Mouse (Mus musculus): Measurements from ENCODE around the gene Ros1. TPM values are rescaled to one million over a fixed set of nuclear protein-coding genes. Genes with fewer than 3 reads are reported as not detected.
A peak's percentile ranks its signal among the peaks of the same experiment; 100 is the strongest.

Ros1 gene
- polyA plus RNA-seq (2015; fragmentation: Nextera tagmentation; extraction: Ambion mirVana): not detected in 2 replicates

DNA sequence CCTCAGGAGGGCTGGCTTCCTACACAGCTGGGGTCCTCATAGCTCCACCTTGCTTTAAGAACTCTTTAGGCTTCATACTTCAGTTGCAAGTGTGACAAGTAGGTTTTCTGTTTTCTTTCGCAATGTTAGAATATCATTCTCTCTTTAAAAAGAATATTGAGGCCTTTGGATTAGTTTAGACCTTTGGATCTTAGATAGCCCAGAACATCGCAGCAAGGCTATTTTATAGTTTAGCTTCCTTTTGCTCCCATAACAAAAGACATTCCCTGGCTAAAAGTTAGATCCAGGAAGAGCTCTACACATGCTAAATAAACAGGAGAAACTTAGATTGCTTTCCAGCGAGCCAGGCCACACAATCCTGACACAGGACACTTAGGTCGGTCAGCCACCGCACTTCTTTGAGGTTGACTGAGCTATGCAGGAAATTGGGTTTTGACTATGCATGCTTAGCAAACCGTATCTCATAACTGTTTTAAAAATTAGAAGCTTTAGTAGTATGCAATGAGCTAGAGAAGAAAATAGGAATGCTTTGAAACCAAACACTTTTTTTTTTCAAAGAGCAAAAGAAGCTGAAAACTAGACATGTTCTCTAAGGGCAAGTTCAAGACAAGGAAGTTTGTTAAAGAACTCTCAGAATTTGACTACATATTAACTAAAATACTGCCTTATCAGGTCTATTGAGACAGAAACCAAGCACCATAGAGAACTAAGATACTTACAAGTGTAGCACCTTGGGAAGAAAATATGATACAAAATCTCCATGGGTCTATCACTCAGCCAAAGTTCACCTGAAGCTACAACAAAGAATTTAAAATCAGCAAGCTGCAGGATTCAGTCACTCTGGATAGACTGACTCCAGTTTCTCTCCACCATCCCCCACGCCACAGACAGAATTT, at the start of gene Ros1:
Gene Ros1 (minus strand): TSS at position 288 of the 896 bp plus-strand sequence.
- Histone ChIP-seq H3K27ac (no peak within 1 kb of the TSS), H3K9me3 (no peaks in the 10 kb centered on the region), H3K4me2 (no peak within 1 kb of the TSS), H3K27me3 (replicated peaks) (no peaks in the 10 kb centered on the region), H3K36me3 (replicated peaks) (no peaks in the 10 kb centered on the region), H3K9ac (no peak within 1 kb of the TSS), H3K4me3 (no peak within 1 kb of the TSS), H3K4me1 (no peaks in the 10 kb centered on the region)
- ATAC-seq (replicated peaks): no peak
- 87% methylated on average over 7 of the region's 7 CpGs for WGBS

DNA sequence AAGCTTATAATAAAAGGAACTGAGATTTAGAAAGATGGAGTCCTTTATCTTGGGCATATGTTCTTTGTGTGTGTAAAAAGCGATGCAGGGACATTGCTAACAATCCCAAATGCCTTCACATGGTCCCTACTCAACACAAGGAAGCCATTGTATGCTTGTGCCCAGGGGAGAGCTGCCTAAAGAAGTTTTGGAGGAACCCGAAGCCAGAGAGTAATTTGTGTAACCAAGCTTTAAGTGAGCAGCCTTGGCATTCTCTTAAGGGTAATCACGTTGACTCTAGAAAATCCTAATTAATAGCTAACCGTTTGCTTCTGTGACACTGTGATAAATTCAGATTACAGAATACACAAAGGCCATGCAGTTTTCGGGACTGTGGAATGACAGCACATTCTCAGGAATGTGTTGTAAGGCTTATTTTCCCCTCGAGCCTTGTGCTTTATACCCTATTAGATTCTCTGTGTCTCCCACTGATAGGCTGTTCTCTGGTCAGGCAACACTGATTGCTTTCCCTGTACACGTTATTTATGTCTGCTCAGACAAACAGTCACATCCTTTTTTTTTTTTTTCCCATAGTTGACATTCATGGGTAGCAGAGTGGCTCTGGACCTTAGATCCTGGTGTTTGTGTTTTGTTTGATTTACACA, 47.8 kb upstream of the Ros1 start:
- no peak overlapping the region for H3K27ac ChIP-seq
- WGBS: 47% methylated on average over 7 of the region's 7 CpGs
- no peak overlapping the region for H3K4me3 ChIP-seq
- H3K4me1 ChIP-seq: no peaks in the 10 kb centered on the region
- no peaks in the 10 kb centered on the region for H3K27me3 ChIP-seq (replicated peaks)
- no peaks in the 10 kb centered on the region for H3K9me3 ChIP-seq
- H3K4me2 ChIP-seq: no peak overlapping the region
- 0 out of 2 replicates have a peak, but pooled peaks have one; percentile 45 for ATAC-seq (replicated peaks)
- H3K36me3 ChIP-seq (replicated peaks): no peaks in the 10 kb centered on the region
- H3K9ac ChIP-seq: no peak overlapping the region

DNA sequence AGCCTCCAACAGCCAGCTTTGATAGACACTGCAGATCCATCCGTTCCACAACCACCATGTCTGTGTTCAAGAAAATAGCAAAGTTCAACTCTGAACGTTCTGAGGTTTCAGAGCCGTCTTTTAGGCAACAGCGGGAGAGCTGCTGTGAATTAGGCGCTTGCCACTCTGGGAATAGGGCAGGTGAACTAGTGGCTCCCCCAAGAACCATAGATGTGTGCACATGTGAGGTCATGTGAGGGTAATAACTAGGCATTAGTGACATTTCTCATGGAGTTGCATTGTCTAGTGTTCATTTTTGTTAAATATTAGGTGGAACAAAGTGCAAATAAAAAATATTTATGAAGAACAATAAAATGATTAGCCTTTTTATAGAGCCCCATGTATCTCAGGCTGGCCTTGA, 47.0 kb upstream of the Ros1 start:
- Histone ChIP-seq H3K9me3 (no peaks in the 10 kb centered on the region), H3K27me3 (replicated peaks) (no peaks in the 10 kb centered on the region), H3K9ac (no peak overlapping the region), H3K4me2 (no peak overlapping the region), H3K36me3 (replicated peaks) (no peaks in the 10 kb centered on the region), H3K27ac (no peak overlapping the region), H3K4me1 (no peaks in the 10 kb centered on the region), H3K4me3 (no peak overlapping the region)
- 90% methylated on average over 5 of the region's 5 CpGs for WGBS
- ATAC-seq (replicated peaks): no peak

DNA sequence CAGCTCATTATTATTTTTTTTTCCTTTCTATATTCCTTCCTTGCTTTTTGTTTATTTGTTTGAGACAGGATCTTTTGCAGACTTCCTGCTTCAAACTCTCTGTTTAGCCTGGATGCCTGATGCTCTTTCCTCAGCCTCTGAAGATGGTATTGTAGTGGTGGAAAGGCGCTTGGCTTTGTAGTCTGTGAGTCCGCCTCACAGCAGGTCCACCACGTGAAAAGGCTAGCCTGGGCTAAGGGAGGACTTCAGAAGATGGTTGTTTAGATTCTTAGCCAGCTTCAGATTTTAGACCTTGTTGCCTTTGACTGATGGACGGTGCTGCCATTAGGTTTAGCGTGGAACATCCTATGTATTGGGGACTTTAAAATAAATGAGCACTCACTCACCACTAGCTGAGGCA, 40.4 kb upstream of the Ros1 start:
- H3K4me3 ChIP-seq: no peak overlapping the region
- H3K27me3 ChIP-seq (replicated peaks): no peaks in the 10 kb centered on the region
- H3K9me3 ChIP-seq: no peaks in the 10 kb centered on the region
- no peaks in the 10 kb centered on the region for H3K36me3 ChIP-seq (replicated peaks)
- no peak overlapping the region for H3K27ac ChIP-seq
- no peak for ATAC-seq (replicated peaks)
- H3K4me1 ChIP-seq: peaks cover 13% of the 10 kb centered on the region
- H3K4me2 ChIP-seq: peak overlapping the region; percentile 70; the same call in 1 of the 2 replicates
- WGBS: 83% methylated on average over 5 of the region's 5 CpGs
- H3K9ac ChIP-seq: no peak overlapping the region

DNA sequence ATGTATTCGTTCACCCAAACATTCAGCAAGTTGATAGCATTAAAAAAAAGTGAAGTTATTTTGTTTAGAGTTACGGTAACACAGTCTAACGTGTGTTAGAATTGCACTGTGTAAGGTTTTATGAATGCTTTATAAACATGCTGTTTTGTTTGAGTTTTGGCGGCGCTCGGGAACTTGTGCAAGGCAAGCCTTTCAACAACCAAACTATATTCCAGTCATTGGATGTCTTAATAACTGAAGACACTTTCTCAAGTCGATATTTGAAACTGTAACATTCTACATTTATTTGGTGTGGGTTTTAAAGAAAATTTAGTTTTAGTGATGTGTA, 39.6 kb upstream of the Ros1 start:
- 7% methylated on average over 7 of the region's 7 CpGs for WGBS
- ATAC-seq (replicated peaks): no peak

DNA sequence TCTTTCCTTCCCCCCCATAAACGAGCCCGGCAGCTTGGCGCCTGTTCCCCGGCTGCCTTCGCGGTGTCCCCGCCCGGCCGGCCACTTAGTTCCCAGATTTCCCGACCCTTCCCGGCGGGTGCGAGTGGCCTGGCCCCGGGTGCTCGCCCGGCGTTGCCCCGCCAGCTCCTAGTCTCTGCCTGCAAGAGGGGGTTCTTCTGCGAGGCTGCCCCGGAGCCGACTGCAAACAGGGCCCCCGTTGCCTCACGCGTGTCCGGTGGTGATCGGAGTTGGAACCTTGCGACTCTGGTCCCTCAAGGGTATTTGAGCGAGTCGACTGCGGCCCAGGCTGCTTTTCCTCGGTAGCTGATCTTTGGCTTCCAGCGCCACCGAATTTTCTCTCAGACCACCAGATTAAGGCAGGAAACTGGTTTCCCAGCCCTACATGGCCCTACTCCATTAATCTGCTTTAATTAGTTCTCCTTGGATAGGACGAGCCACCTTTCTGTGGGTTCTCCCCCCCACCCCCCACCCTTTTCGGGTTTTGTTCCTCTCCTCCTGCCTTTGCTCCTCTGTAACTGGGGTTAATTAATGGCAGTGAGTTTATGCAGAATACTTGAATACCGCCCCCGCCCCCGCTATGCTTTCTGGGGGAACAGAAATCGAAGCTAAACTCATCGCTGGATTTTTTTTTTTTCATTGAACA, 39.1 kb upstream of the Ros1 start:
- ATAC-seq (replicated peaks): peak; percentile 65
- peak overlapping the region; percentile 86 for H3K9ac ChIP-seq
- H3K36me3 ChIP-seq (replicated peaks): no peaks in the 10 kb centered on the region

More for the DNA sequence above, 39.6 kb upstream of the Ros1 start:
- H3K36me3 ChIP-seq (replicated peaks): no peaks in the 10 kb centered on the region
- no peaks in the 10 kb centered on the region for H3K27me3 ChIP-seq (replicated peaks)
- H3K4me1 ChIP-seq: peaks cover 13% of the 10 kb centered on the region
- peak overlapping the region; percentile 70 for H3K4me2 ChIP-seq
- H3K9ac ChIP-seq: peak overlapping the region; percentile 86; the same call in 1 of the 2 replicates
- H3K27ac ChIP-seq: no peak overlapping the region
- H3K9me3 ChIP-seq: no peaks in the 10 kb centered on the region
- peak overlapping the region; percentile 98 for H3K4me3 ChIP-seq

DNA sequence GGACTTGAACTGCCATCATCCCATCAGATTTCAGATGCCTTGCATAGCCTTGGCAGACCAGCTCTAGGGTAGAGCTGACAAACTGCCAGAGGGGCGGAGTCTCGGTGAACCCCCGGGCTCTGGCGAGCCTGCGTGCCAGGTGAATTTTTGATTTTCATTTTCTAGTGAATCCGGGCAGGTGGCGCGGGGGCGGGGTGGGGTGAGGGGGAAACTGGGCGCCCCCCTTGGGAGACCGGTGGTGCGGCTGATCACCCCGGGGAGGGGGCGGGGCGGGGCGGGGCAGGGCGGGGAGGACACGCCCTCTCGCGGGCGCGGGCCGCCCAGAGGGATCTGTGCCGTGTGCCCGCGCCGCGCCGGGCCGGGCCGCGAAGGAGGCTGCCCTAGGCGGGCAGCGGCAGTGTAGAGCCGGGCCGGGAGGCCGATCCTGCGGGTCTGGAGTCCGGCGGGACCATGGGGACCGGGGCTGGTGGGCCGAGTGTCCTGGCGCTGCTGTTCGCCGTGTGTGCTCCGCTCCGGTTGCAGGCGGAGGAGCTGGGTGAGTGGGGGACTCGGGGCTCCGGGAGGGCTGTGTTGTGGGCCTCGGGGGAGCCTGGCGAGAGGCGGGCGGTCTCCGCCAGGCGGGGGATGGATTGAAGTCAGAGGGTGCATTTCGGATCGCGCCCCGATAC, 38.4 kb upstream of the Ros1 start, which contains the start of gene Dcbld1:
Gene Dcbld1 (plus strand): TSS at position 319 of the 668 bp plus-strand sequence.
- 2% methylated on average over 49 of the region's 60 CpGs for WGBS
- no peaks in the 10 kb centered on the region for H3K27me3 ChIP-seq (replicated peaks)
- peak; percentile 93 for ATAC-seq (replicated peaks)

More for the DNA sequence above, 39.1 kb upstream of the Ros1 start:
- 1% methylated on average over 40 of the region's 40 CpGs for WGBS
- H3K9me3 ChIP-seq: no peaks in the 10 kb centered on the region
- peaks cover 13% of the 10 kb centered on the region for H3K4me1 ChIP-seq
- peak overlapping the region; percentile 98 for H3K4me3 ChIP-seq
- peak overlapping the region; percentile 75 for H3K27ac ChIP-seq
- H3K27me3 ChIP-seq (replicated peaks): no peaks in the 10 kb centered on the region
- H3K4me2 ChIP-seq: peak overlapping the region; percentile 70

DNA sequence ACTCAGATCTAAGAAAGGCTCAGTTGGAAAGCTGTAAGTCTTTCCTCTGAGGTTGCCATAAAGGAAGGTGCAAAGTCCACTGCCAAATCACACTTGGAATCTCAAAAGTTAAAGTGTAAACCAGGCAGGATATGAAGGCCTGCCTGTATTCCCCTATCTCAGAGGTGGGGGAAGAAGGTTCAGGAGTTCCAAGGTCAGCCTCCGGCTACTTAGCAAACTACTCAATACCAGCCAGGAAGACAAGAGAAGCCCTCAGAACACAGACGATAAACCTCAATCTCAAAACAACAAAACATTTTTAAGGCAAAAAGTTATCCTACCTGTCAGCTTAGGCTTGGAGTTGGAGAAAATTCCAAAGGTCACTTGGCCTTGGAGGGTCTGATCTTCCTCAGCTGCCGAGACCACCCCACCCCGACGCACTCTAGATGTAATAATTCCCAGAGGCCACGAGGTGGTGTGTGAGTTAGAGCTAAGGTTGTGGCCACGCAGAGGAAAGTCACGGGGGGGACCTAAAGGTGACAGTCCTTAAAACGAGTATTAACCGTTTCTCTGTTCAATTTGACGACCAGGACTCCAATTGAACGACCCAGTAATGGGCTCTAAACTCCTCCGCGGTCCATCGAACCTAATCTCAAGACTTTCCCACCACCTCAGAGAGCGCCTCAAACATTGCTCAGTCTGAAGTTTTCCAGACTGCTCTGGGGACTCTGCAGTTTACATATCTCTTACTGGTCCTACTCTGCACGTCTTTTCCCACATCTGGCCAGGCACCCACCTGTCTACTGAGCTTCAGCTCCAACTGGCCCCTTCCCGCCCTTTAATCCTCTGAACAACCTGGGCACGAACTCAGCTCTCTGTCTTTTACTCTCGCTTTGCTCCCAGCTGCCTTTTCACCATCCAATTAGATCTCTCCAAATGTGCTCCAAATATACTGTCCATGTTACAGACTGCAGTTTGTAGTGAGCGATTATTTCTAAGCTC, 37.4 kb upstream of the Ros1 start:
- no peaks in the 10 kb centered on the region for H3K36me3 ChIP-seq (replicated peaks)
- 10% methylated on average over 21 of the region's 21 CpGs for WGBS
- peak; percentile 61 for ATAC-seq (replicated peaks)
- H3K9me3 ChIP-seq: no peaks in the 10 kb centered on the region
- H3K9ac ChIP-seq: peak overlapping the region; percentile 86; the same call in 1 of the 2 replicates
- peak overlapping the region; percentile 98 for H3K4me3 ChIP-seq
- H3K27ac ChIP-seq: no peak overlapping the region
- H3K4me1 ChIP-seq: peaks cover 13% of the 10 kb centered on the region
- H3K4me2 ChIP-seq: peak overlapping the region; percentile 70
- no peaks in the 10 kb centered on the region for H3K27me3 ChIP-seq (replicated peaks)

More for the DNA sequence above, 38.4 kb upstream of the Ros1 start, which contains the start of gene Dcbld1:
- H3K9me3 ChIP-seq: no peaks in the 10 kb centered on the region
- H3K9ac ChIP-seq: peak within 1 kb of the TSS; percentile 86
- peak within 1 kb of the TSS; percentile 70 for H3K4me2 ChIP-seq
- H3K36me3 ChIP-seq (replicated peaks): no peaks in the 10 kb centered on the region
- H3K4me1 ChIP-seq: peaks cover 13% of the 10 kb centered on the region
- H3K27ac ChIP-seq: peak within 1 kb of the TSS; percentile 75
- H3K4me3 ChIP-seq: peak within 1 kb of the TSS; percentile 98

DNA sequence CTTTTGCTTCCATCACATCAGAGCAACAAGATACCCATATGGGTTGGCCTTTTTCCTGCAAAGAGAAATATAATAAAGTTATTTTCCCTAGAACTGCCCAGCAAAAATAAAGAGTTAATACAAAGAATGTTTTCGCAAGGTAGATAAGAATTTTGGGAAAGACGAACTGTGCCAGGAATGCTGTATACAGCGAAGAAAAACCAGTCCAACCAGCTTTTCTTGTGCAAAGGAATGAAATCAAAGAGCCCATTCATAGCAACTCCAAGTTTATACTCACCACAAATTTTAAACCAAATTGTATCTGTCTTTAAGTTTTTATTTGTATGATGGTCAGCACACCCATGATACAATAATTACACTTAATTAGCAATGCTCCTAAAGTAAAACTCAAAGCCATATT, 24.6 kb upstream of the Ros1 start:
- no peak for ATAC-seq (replicated peaks)
- Histone ChIP-seq H3K4me1 (no peaks in the 10 kb centered on the region), H3K9me3 (no peaks in the 10 kb centered on the region), H3K9ac (no peak overlapping the region), H3K4me3 (no peak overlapping the region), H3K27me3 (replicated peaks) (no peaks in the 10 kb centered on the region), H3K36me3 (replicated peaks) (no peaks in the 10 kb centered on the region), H3K27ac (no peak overlapping the region), H3K4me2 (no peak overlapping the region)
- 86% methylated on average over 3 of the region's 3 CpGs for WGBS

DNA sequence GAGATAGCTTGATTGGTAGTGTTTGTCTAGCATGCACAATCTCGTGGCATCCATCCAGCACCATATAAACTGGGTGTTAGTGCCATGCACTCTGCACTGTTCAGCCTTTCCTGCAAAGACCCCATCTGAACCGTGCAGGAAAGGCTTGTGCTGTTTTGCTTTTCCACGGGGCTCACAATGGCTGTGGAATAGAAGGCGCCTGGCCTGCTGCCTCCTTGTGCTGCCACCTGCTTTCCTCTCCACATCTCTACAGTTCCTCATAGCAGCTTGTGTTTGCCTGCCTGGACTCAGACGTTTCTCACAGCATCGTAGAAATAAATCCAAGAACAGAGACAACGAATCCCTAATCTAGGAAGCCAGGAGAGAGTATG, 22.5 kb upstream of the Ros1 start:
- H3K27me3 ChIP-seq (replicated peaks): no peaks in the 10 kb centered on the region
- H3K4me3 ChIP-seq: no peak overlapping the region
- H3K27ac ChIP-seq: no peak overlapping the region
- no peaks in the 10 kb centered on the region for H3K4me1 ChIP-seq
- ATAC-seq (replicated peaks): peak; percentile 78
- H3K9ac ChIP-seq: no peak overlapping the region
- H3K36me3 ChIP-seq (replicated peaks): no peaks in the 10 kb centered on the region
- H3K4me2 ChIP-seq: no peak overlapping the region
- no peaks in the 10 kb centered on the region for H3K9me3 ChIP-seq
- WGBS: 55% methylated on average over 7 of the region's 7 CpGs
